In genomic region chr15:7480792-7481210, GRCm38 (mm10) we compare ENCODE assay signal across 8 mouse cellular contexts.
DNase-seq lines count a peak whose midpoint lies in the region; ATAC-seq and TF ChIP-seq lines count a peak whose summit lies in the region.
"Had no signal": no experiment of that assay in that cellular context is flagged by ENCODE, and none has a peak within 500 bp of the region (broad histone marks: within the 10 kb centered on the region; RNA-seq: fewer than 3 reads in every experiment).

No protein-coding gene starts in this region.

- in situ Hi-C loops in ES-E14 (cut with MboI; ENCODE audit: low sequenced_read_pairs in 2 of 2, unreplicated experiment in 2 of 2): no loop called here

- TF ChIP-seq CTCF in intestine, postnatal 0 days (IDR thresholded peaks at IDR 0.05; ENCODE audit: low read depth): peak; percentile 28; the same call in 1 of the 2 replicates
- TF ChIP-seq CTCF in forebrain, postnatal 0 days (IDR thresholded peaks at IDR 0.05; ENCODE audit: low read depth): 0 out of 2 replicates have a peak, but pooled peaks have one; percentile 11

- H3K4me1 ChIP-seq in intestine, postnatal 0 days (replicated peaks; ENCODE audit: control insufficient read depth, insufficient read depth, low read length): no peaks in the 10 kb centered on the region
- H3K4me1 ChIP-seq in intestine, embryonic 16.5 days (ENCODE audit: control insufficient read depth, insufficient read depth, low read length): no peaks in the 10 kb centered on the region
- H3K4me1 ChIP-seq in ES-E14 (ENCODE audit: control insufficient read depth in 2 of 2, insufficient read depth in 2 of 2, low read length in 2 of 2, poor library complexity in 1 of 2): peaks cover 1 to 18% of the 10 kb centered on the region in 2 experiments; a peak in 2 of 4 replicates
- H3K4me1 ChIP-seq in forebrain, postnatal 0 days (ENCODE audit: insufficient read depth): peaks cover 4% of the 10 kb centered on the region; the same call in 1 of the 2 replicates
- H3K4me1 ChIP-seq in lung, embryonic 15.5 days: peaks cover 23% of the 10 kb centered on the region

- whole genome bisulfite sequencing in intestine, postnatal 0 days: 44% methylated on average over 5 of the region's 5 CpGs
- WGBS in intestine, embryonic 16.5 days: 48% methylated on average over 5 of the region's 5 CpGs
- WGBS in forebrain, postnatal 0 days: 34% methylated on average over 5 of the region's 5 CpGs
- WGBS in lung, embryonic 15.5 days: 21% methylated on average over 5 of the region's 5 CpGs

- DNase-seq in ES-E14 (ENCODE audit: low read depth, low spot score): no peak
- DNase-seq in forebrain, postnatal 0 days: no peak
- DNase-seq in urinary bladder, adult 2 months (ENCODE audit: low spot score): no peak
- no peak for DNase-seq in cerebellum, adult 11 months

- H3K4me2 ChIP-seq in intestine, postnatal 0 days (replicated peaks; ENCODE audit: low read depth): no peak overlapping the region
- H3K4me2 ChIP-seq in intestine, embryonic 16.5 days (ENCODE audit: low read depth, low read length): no peak overlapping the region
- no peak overlapping the region for H3K4me2 ChIP-seq in forebrain, postnatal 0 days (ENCODE audit: low read depth)
- H3K4me2 ChIP-seq in lung, embryonic 15.5 days: peak overlapping the region; percentile 20; the same call in 1 of the 2 replicates
- H3K4me2 ChIP-seq: midbrain, embryonic 12.5 days had no signal

- H3K27ac ChIP-seq in intestine, postnatal 0 days (ENCODE audit: low read depth, low read length): no peak overlapping the region
- H3K27ac ChIP-seq in intestine, embryonic 16.5 days (ENCODE audit: low read length): no peak overlapping the region
- peak overlapping the region; percentile 16; the same call in 1 of the 2 replicates for H3K27ac ChIP-seq in ES-E14 (ENCODE audit: insufficient read depth, low read depth, low read length, poor library complexity, severe bottlenecking)
- no peak overlapping the region for H3K27ac ChIP-seq in forebrain, postnatal 0 days (ENCODE audit: low read depth, low read length)
- peak overlapping the region; percentile 72 for H3K27ac ChIP-seq in lung, embryonic 15.5 days
- H3K27ac ChIP-seq: midbrain, embryonic 12.5 days had no signal

- no peak for ATAC-seq in intestine, postnatal 0 days
- ATAC-seq in intestine, embryonic 16.5 days: no peak
- ATAC-seq in forebrain, postnatal 0 days: no peak
- ATAC-seq in lung, embryonic 15.5 days (ENCODE audit: borderline replicate concordance, extremely low read depth, low FRiP score, low TSS enrichment): peak; percentile 80

- no peak overlapping the region for H3K9ac ChIP-seq in intestine, postnatal 0 days (ENCODE audit: low read depth, low read length)
- no peak overlapping the region for H3K9ac ChIP-seq in intestine, embryonic 16.5 days (ENCODE audit: low read depth, low read length)
- H3K9ac ChIP-seq in ES-E14 (ENCODE audit: insufficient read depth, low read depth, low read length, poor library complexity, severe bottlenecking): no peak overlapping the region
- no peak overlapping the region for H3K9ac ChIP-seq in forebrain, postnatal 0 days
- H3K9ac ChIP-seq in lung, embryonic 15.5 days: no peak overlapping the region
- H3K9ac ChIP-seq: midbrain, embryonic 12.5 days had no signal

- no peaks in the 10 kb centered on the region for H3K9me3 ChIP-seq in intestine, postnatal 0 days (ENCODE audit: control insufficient read depth)
- no peaks in the 10 kb centered on the region for H3K9me3 ChIP-seq in intestine, embryonic 16.5 days (ENCODE audit: control insufficient read depth, low read length)
- H3K9me3 ChIP-seq in ES-E14 (ENCODE audit: control insufficient read depth, insufficient read depth, low read depth, low read length): no peaks in the 10 kb centered on the region
- H3K9me3 ChIP-seq in forebrain, postnatal 0 days (ENCODE audit: low read length): no peaks in the 10 kb centered on the region
- H3K9me3 ChIP-seq in lung, embryonic 15.5 days: no peaks in the 10 kb centered on the region
- H3K9me3 ChIP-seq: midbrain, embryonic 12.5 days had no signal

- H3K4me3 ChIP-seq in intestine, postnatal 0 days (ENCODE audit: low read depth, low read length): no peak overlapping the region
- H3K4me3 ChIP-seq in intestine, embryonic 16.5 days (ENCODE audit: low read length): no peak overlapping the region
- no peak overlapping the region for H3K4me3 ChIP-seq in ES-E14 (ENCODE audit: insufficient read depth in 1 of 2, low read depth in 1 of 2, low read length in 2 of 2, poor library complexity in 1 of 2, severe bottlenecking in 1 of 2)
- H3K4me3 ChIP-seq in forebrain, postnatal 0 days (ENCODE audit: low read depth, low read length): no peak overlapping the region
- H3K4me3 ChIP-seq in lung, embryonic 15.5 days: no peak overlapping the region
- H3K4me3 ChIP-seq: midbrain, embryonic 12.5 days had no signal

- no peaks in the 10 kb centered on the region for H3K27me3 ChIP-seq in intestine, postnatal 0 days (replicated peaks; ENCODE audit: control insufficient read depth, insufficient read depth, low read length)
- no peaks in the 10 kb centered on the region for H3K27me3 ChIP-seq in intestine, embryonic 16.5 days (replicated peaks; ENCODE audit: control insufficient read depth, insufficient read depth, low read length)
- H3K27me3 ChIP-seq in forebrain, postnatal 0 days (ENCODE audit: insufficient read depth, low read length): no peaks in the 10 kb centered on the region
- no peaks in the 10 kb centered on the region; the same call in 1 of the 2 replicates for H3K27me3 ChIP-seq in lung, embryonic 15.5 days

- no peaks in the 10 kb centered on the region for H3K36me3 ChIP-seq in intestine, postnatal 0 days (ENCODE audit: control insufficient read depth, insufficient read depth)
- no peaks in the 10 kb centered on the region for H3K36me3 ChIP-seq in intestine, embryonic 16.5 days (ENCODE audit: control insufficient read depth, insufficient read depth, low read length)
- no peaks in the 10 kb centered on the region for H3K36me3 ChIP-seq in ES-E14 (ENCODE audit: control insufficient read depth, insufficient read depth, low read length, poor library complexity, severe bottlenecking)
- no peaks in the 10 kb centered on the region for H3K36me3 ChIP-seq in forebrain, postnatal 0 days (ENCODE audit: insufficient read depth)
- no peaks in the 10 kb centered on the region for H3K36me3 ChIP-seq in lung, embryonic 15.5 days
- H3K36me3 ChIP-seq: midbrain, embryonic 12.5 days had no signal

TF ChIP-seq in ES-E14, 5 proteins besides CTCF, POLR2A, EP300 and RAD21:
- TF ChIP-seq HCFC1 (IDR thresholded peaks at IDR 0.05; ENCODE audit: borderline replicate concordance, insufficient read depth, low read length): no peak
- TF ChIP-seq CHD2 (IDR thresholded peaks at IDR 0.05; ENCODE audit: low read depth, low read length): no peak
- TF ChIP-seq ZC3H11A (IDR thresholded peaks at IDR 0.05; ENCODE audit: borderline replicate concordance, low read depth, low read length): no peak

Comparison
In these comparisons a context has a peak if more than half of its experiments do, and no peak if none do; other contexts are left out.
1. H3K27ac ChIP-seq: peak in ES-E14 (single experiment) and lung, embryonic 15.5 days (single experiment); none in intestine, postnatal 0 days (single experiment), intestine, embryonic 16.5 days (single experiment) and forebrain, postnatal 0 days (single experiment).